Mouse (Mus musculus): Measurements from ENCODE around the gene Rcc1l.

DNA sequence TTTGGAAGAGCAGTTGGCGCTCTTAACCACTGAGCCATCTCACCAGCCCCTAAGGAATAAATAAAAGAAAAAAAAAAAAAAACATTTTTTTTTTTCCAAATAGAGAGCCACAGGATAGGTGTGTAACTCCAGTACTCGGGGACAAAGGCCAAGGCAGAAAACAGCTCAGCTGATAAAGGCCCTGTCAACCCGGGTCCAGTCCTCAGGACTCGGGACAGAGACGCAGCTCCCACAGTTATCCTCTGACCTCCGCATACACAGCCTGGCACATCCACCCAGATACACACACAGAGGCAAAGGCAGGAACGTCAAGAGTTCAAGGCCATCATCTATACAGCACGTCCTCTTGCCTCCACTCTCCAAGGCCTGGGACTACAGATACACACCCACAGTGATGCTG lies 6.4 kb downstream of the Rcc1l start:
- TF ChIP-seq CHD2 (IDR thresholded peaks at IDR 0.05; ENCODE audit: low read depth, low read length) (no peak), MAFK (IDR thresholded peaks at IDR 0.05; ENCODE audit: insufficient read depth, low read depth, low read length) (no peak), ZC3H11A (IDR thresholded peaks at IDR 0.05; ENCODE audit: borderline replicate concordance, low read depth, low read length) (no peak), ZNF384 (IDR thresholded peaks at IDR 0.05; ENCODE audit: low read depth, low read length) (no peak)
